Mouse (Mus musculus): ENCODE data around the gene Kcnh2. TPM values are rescaled to one million over a fixed set of nuclear protein-coding genes. Genes with fewer than 3 reads are reported as not detected.

The Kcnh2 gene
- polyA plus RNA-seq, 1 experiment, result not detected

- WGBS, result 61% methylated on average over 5 of the region's 5 CpGs
- H3K4me3 ChIP-seq (ENCODE audit: insufficient read depth, low read depth, low read length), result peak overlapping the region; percentile 9; the same call in 1 of the 2 replicates
- TF ChIP-seq POLR2A (IDR thresholded peaks at IDR 0.05; ENCODE audit: insufficient read depth, low read depth, low read length) (no peak), CTCF (IDR thresholded peaks at IDR 0.05; ENCODE audit: insufficient read depth, low read depth, low read length) (no peak)
- no peak overlapping the region for H3K27ac ChIP-seq (ENCODE audit: insufficient read depth, low read depth, low read length)
- peaks cover 9% of the 10 kb centered on the region for H3K4me1 ChIP-seq (ENCODE audit: control insufficient read depth, insufficient read depth, low read length)
Measured at GRCm38 (mm10) chr5:24365528-24365927, 14.1 kb upstream of the Kcnh2 start.

- WGBS, result 86% methylated on average over 10 of the region's 10 CpGs
- H3K27ac ChIP-seq (ENCODE audit: insufficient read depth, low read depth, low read length), result no peak overlapping the region
- TF ChIP-seq POLR2A (IDR thresholded peaks at IDR 0.05; ENCODE audit: insufficient read depth, low read depth, low read length) (no peak), CTCF (IDR thresholded peaks at IDR 0.05; ENCODE audit: insufficient read depth, low read depth, low read length) (no peak)
- peak overlapping the region; percentile 9; the same call in 1 of the 2 replicates for H3K4me3 ChIP-seq (ENCODE audit: insufficient read depth, low read depth, low read length)
- H3K4me1 ChIP-seq (ENCODE audit: control insufficient read depth, insufficient read depth, low read length), result peaks cover 10% of the 10 kb centered on the region
Measured at GRCm38 (mm10) chr5:24364963-24365362, 13.6 kb upstream of the Kcnh2 start.

- H3K4me3 ChIP-seq (ENCODE audit: insufficient read depth, low read depth, low read length), result peak within 1 kb of the TSS; percentile 9; the same call in 1 of the 2 replicates
- WGBS, result 58% methylated on average over 12 of the region's 12 CpGs
- no peak within 1 kb of the TSS for H3K27ac ChIP-seq (ENCODE audit: insufficient read depth, low read depth, low read length)
- TF ChIP-seq CTCF (IDR thresholded peaks at IDR 0.05; ENCODE audit: insufficient read depth, low read depth, low read length) (no peak), POLR2A (IDR thresholded peaks at IDR 0.05; ENCODE audit: insufficient read depth, low read depth, low read length) (no peak)
- H3K4me1 ChIP-seq (ENCODE audit: control insufficient read depth, insufficient read depth, low read length), result peaks cover 10% of the 10 kb centered on the region
Measured at GRCm38 (mm10) chr5:24364508-24364907, 13.1 kb upstream of the Kcnh2 start, which contains the start of gene Nos3. Gene Nos3 (plus strand): TSS chr5:24364810.

- Histone ChIP-seq H3K27ac (ENCODE audit: insufficient read depth, low read depth, low read length) (no peak overlapping the region), H3K4me3 (ENCODE audit: insufficient read depth, low read depth, low read length) (no peak overlapping the region), H3K4me1 (ENCODE audit: control insufficient read depth, insufficient read depth, low read length) (peaks cover 10% of the 10 kb centered on the region)
- TF ChIP-seq POLR2A (IDR thresholded peaks at IDR 0.05; ENCODE audit: insufficient read depth, low read depth, low read length) (no peak), CTCF (IDR thresholded peaks at IDR 0.05; ENCODE audit: insufficient read depth, low read depth, low read length) (no peak)
- 75% methylated on average over 3 of the region's 3 CpGs for WGBS
Measured at GRCm38 (mm10) chr5:24364061-24364460, 12.7 kb upstream of the Kcnh2 start.

DNA sequence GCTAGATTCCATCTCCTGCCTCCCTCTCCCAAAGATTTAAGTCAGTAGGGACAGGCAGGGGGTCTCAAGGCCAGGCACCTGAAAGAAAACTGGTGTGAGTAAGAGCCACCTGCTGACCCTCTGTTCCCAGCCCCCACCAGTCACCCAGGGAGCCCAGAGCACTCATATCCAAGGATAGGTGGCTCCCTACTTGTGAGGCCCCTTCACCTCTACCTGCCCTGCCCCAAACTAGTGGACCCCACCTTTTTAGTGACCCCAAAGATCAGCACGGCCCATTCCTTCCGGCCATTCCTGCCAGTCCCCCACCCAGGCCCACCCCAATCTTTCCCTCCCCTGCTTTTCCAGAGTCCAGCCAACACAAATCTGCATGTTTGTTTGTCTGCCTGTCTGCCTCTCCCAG is 12.1 kb upstream of the Kcnh2 start:
- Histone ChIP-seq H3K4me3 (ENCODE audit: insufficient read depth, low read depth, low read length) (no peak overlapping the region), H3K27ac (ENCODE audit: insufficient read depth, low read depth, low read length) (no peak overlapping the region), H3K4me1 (ENCODE audit: control insufficient read depth, insufficient read depth, low read length) (peaks cover 10% of the 10 kb centered on the region)
- WGBS, result 73% methylated on average over 2 of the region's 2 CpGs
- no peak for TF ChIP-seq CTCF (IDR thresholded peaks at IDR 0.05; ENCODE audit: insufficient read depth, low read depth, low read length)
- no peak for TF ChIP-seq POLR2A (IDR thresholded peaks at IDR 0.05; ENCODE audit: insufficient read depth, low read depth, low read length)

- Histone ChIP-seq H3K4me1 (ENCODE audit: control insufficient read depth, insufficient read depth, low read length) (peaks cover 13% of the 10 kb centered on the region), H3K4me3 (ENCODE audit: insufficient read depth, low read depth, low read length) (no peak overlapping the region), H3K27ac (ENCODE audit: insufficient read depth, low read depth, low read length) (peak overlapping the region; percentile 23; the same call in 1 of the 2 replicates)
- WGBS, result 0% methylated on average over 7 of the region's 7 CpGs
- TF ChIP-seq POLR2A (IDR thresholded peaks at IDR 0.05; ENCODE audit: insufficient read depth, low read depth, low read length) (no peak), CTCF (IDR thresholded peaks at IDR 0.05; ENCODE audit: insufficient read depth, low read depth, low read length) (peak; percentile 69)
Measured at GRCm38 (mm10) chr5:24360792-24361454, 9.5 kb upstream of the Kcnh2 start.

DNA sequence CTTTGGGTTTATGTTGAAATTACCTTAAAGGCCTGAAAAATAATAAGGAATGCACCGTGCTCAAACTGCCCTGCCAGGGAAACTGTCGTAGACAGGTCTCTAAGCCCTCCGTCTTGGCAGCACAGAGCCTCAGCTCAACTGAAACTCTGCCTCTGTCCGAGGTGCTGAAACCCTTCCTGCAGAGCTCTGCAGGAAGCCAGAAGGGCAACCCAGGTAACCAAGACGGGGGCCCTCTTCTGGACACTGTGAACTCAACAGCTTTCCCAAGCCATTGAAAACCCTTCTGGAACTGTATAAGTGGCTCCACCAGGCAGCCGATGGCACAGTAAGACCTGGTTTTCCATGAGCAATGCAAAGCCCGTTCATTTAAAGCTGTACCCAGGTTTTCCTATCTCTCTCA is 6.1 kb upstream of the Kcnh2 start:
- H3K4me3 ChIP-seq (ENCODE audit: insufficient read depth, low read depth, low read length), result no peak overlapping the region
- H3K4me1 ChIP-seq (ENCODE audit: control insufficient read depth, insufficient read depth, low read length), result peaks cover 28% of the 10 kb centered on the region
- 33% methylated on average over 7 of the region's 7 CpGs for WGBS
- TF ChIP-seq POLR2A (IDR thresholded peaks at IDR 0.05; ENCODE audit: insufficient read depth, low read depth, low read length), result no peak
- no peak overlapping the region for H3K27ac ChIP-seq (ENCODE audit: insufficient read depth, low read depth, low read length)

DNA sequence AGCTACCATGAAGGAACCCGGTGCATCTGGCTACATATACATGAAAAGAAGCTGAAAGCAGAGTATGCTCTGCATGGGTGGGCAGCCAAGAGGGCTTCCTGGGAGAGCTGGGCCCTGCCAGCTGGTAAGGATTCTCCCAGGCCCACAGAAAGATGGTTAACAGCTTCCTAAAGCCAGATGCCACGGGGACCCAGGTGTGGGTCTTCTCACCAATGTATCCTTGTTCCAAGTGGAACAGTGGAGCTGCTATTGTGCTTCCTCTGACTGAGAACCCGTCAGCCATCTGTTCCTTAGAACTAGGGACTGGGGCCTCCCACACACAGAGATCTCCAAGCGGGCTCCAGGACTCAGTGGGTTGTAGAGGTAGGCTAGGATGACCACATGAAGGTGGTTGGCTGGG is 5.4 kb upstream of the Kcnh2 start:
- H3K27ac ChIP-seq (ENCODE audit: insufficient read depth, low read depth, low read length), result no peak overlapping the region
- WGBS, result 63% methylated on average over 4 of the region's 4 CpGs
- H3K4me3 ChIP-seq (ENCODE audit: insufficient read depth, low read depth, low read length), result no peak overlapping the region
- TF ChIP-seq CTCF (IDR thresholded peaks at IDR 0.05; ENCODE audit: insufficient read depth, low read depth, low read length) (no peak), POLR2A (IDR thresholded peaks at IDR 0.05; ENCODE audit: insufficient read depth, low read depth, low read length) (no peak)
- peaks cover 35% of the 10 kb centered on the region for H3K4me1 ChIP-seq (ENCODE audit: control insufficient read depth, insufficient read depth, low read length)

DNA sequence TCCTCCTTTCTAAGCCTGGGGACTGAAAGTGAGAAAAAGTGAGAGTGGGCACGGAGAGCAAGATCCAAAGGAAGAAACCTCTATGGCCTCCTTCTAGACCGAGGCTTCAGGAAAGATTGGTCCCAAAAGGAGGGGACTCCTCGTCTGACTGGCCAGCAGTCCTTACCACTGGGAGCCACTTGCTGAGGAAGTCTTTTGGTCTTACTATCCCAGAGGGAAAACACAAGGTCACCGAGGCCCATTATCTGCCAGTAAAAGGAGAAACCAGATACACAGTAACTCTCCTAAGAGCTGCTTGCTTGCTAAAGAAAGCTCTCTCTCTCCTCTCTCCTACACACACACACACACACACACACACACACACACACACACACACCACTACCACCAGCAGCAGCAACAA is 1.9 kb upstream of the Kcnh2 start:
- peak overlapping the region; percentile 93 for H3K27ac ChIP-seq (ENCODE audit: insufficient read depth, low read depth, low read length)
- no peak overlapping the region for H3K4me3 ChIP-seq (ENCODE audit: insufficient read depth, low read depth, low read length)
- TF ChIP-seq CTCF (IDR thresholded peaks at IDR 0.05; ENCODE audit: insufficient read depth, low read depth, low read length), result no peak
- TF ChIP-seq POLR2A (IDR thresholded peaks at IDR 0.05; ENCODE audit: insufficient read depth, low read depth, low read length), result no peak
- 55% methylated on average over 4 of the region's 4 CpGs for WGBS
- H3K4me1 ChIP-seq (ENCODE audit: control insufficient read depth, insufficient read depth, low read length), result peaks cover 43% of the 10 kb centered on the region

All from olfactory bulb, adult 2 months (tissue).